Mouse (Mus musculus) hindbrain, postnatal 0 days (tissue): Measurements from ENCODE around the gene Ybx3. TPM values are rescaled to one million over a fixed set of nuclear protein-coding genes. Genes with fewer than 3 reads are reported as not detected.

Experiments used
- ATAC-seq: fragments of 200-750 bp; cut with Nextera tagmentation; 2 replicates; pipeline ENCODE4 v1.8.0; 2017; ENCODE audit warnings: mild to moderate bottlenecking, moderate TSS enrichment, moderate library complexity
- DNase-seq: peaks from one replicate; pipeline ENCODE4 v3.0.0-alpha.2; 2015; ENCODE audit warnings: low spot score
- H3K27ac ChIP-seq: fragments of 300-500 bp; sonication (generic); 2 replicates; pipeline ENCODE4 v1.5.1; 2014; ENCODE audit warnings: mild to moderate bottlenecking
- H3K27me3 ChIP-seq: fragments of 300-500 bp; sonication (generic); 2 replicates; pipeline ENCODE4 v1.6.1; 2014; ENCODE audit warnings: low read length, mixed read lengths; ENCODE audit not compliant: insufficient read depth
- H3K36me3 ChIP-seq: fragments of 300-500 bp; sonication (generic); 2 replicates; pipeline ENCODE4 v1.6.1; 2014; ENCODE audit warnings: low read length, mixed read lengths; ENCODE audit not compliant: insufficient read depth
- H3K4me1 ChIP-seq: fragments of 300-500 bp; sonication (generic); 2 replicates; pipeline ENCODE4 v1.6.1; 2014; ENCODE audit warnings: antibody characterized with exemption, low read length, mixed read lengths; ENCODE audit not compliant: insufficient read depth
- H3K4me2 ChIP-seq: fragments of 300-500 bp; sonication (generic); 2 replicates; pipeline ENCODE4 v1.6.1; 2014; ENCODE audit warnings: low read depth, mild to moderate bottlenecking, low read length, moderate library complexity, mixed read lengths
- H3K4me3 ChIP-seq: fragments of 300-500 bp; sonication (generic); 2 replicates; pipeline ENCODE4 v1.5.1; 2014; ENCODE audit warnings: low read length
- H3K9ac ChIP-seq: fragments of 300-500 bp; sonication (generic); replicated peaks from 2 replicates; pipeline ENCODE4 v1.6.1; 2014; ENCODE audit warnings: mild to moderate bottlenecking, low read length, moderate library complexity, mixed read lengths
- H3K9me3 ChIP-seq: fragments of 300-500 bp; sonication (generic); 2 replicates; pipeline ENCODE4 v1.6.1; 2016; ENCODE audit warnings: low read length, mixed read lengths
- CTCF ChIP-seq: IDR thresholded peaks from 2 replicates; pipeline ENCODE4 v1.5.1; 2016; ENCODE audit warnings: antibody characterized with exemption, control low read depth, low read depth
- WGBS: fragments of 180-500 bp; shearing (Covaris S2); extraction: QIAGEN DNeasy Blood & Tissue Kit; methylation state at CpG from one replicate; pipeline ENCODE4 v1.1.7; 2014; 5-methylcytosine and 5-hydroxymethylcytosine counted together
- polyA plus RNA-seq: library from polyadenylated mRNA; unstranded; fragments of >200 nt; fragmentation: Nextera tagmentation; extraction: Ambion mirVana; gene quantifications from 2 replicates; pipeline ENCODE4 v1.2.1, GENCODE M21; 2015
- total RNA-seq: library from RNA; depleted of rRNA; stranded (reverse); fragments of >200 nt; gene quantifications from 2 replicates; pipeline ENCODE4 v1.2.3, GENCODE M21; 2014

The Ybx3 gene
- total and polyA plus RNA-seq, 2 experiments from 2014 or later, result 33.4 to 86.0 TPM

DNA sequence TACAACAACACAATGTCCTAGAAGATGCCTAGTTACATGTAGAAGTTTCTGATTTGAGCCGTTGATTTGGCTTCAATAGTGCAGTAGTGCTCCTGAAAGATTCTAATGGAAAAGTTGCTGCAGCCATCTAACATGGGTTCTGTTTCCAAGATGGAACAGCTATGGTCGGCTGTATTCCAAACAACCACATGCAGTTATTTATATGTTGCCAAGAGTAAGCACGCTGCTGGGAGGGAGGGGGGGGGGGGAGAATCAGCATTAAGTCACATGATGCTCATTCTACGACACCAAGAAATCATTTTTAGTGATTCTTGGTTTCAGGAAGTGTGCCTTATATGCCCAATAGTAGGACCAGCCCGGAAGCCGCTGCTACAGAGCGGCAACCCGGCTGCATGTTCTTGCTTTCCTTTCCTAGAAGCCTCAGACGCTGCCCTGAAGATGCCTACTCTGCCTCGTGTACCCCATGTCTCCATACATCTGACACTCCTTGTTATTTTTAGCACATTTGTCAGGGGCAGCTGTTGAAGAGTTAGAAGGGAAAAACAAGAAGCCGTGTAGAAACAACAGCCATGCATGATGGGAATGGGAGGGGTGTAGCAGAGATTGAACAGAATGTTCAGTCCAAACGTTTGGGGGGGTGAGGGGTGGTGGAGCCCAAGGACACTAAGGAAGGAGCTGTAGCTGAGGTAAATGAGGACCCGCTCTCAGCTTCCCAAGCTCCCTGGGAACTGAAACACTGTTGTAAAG lies 13.5 kb downstream of the Ybx3 start:
- Histone ChIP-seq H3K9me3 (no peaks in the 10 kb centered on the region), H3K4me3 (no peak overlapping the region), H3K4me1 (no peaks in the 10 kb centered on the region), H3K27me3 (no peaks in the 10 kb centered on the region), H3K27ac (no peak overlapping the region), H3K9ac (no peak overlapping the region), H3K4me2 (no peak overlapping the region), H3K36me3 (peaks cover 23% of the 10 kb centered on the region)
- ATAC-seq, result no peak
- no peak for TF ChIP-seq CTCF
- 90% methylated on average over 13 of the region's 13 CpGs for WGBS
- DNase-seq, result no peak

DNA sequence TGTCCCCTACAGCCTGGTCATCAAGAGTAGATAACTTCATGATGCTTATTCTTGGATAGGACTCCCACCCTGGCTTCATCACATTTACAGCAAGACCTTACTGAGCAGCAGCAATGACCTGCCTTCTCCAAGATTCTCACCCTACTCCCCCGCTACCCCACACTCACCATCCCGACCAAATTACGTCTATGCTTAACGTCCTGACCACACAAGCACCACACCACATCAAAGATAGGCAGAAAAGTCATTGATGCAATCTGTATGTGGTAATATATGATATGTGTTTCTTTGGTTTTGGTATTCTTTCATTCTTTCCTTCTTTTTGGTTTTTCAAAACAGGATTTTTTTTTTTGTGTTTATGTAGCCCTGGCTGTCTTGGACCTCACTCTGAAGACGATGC lies 15.1 kb downstream of the Ybx3 start:
- WGBS, result 94% methylated on average over 5 of the region's 5 CpGs
- Histone ChIP-seq H3K36me3 (peaks cover 14% of the 10 kb centered on the region), H3K27me3 (no peaks in the 10 kb centered on the region), H3K9me3 (no peaks in the 10 kb centered on the region), H3K4me3 (no peak overlapping the region), H3K4me1 (no peaks in the 10 kb centered on the region), H3K4me2 (no peak overlapping the region), H3K9ac (no peak overlapping the region), H3K27ac (no peak overlapping the region)
- DNase-seq (no peak), ATAC-seq (no peak)
- no peak for TF ChIP-seq CTCF

DNA sequence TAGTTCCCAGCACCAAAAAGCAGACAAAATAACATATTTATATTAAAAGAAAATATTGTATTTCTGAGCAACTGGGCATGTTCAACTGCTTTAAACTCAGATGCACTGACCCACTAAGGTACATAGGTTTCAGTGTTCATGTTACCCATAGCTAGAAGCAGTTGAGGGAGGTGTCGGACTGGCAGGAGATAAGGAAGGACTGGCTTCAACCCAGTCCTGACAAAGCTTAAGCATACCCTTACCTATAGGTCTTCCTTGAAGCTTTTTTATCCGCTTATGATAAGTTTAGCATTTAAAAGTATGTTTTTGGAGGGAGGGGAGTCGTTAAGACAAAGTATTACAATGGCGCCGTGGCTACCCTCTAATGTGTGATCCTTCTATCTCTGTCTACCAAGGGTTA lies 17.5 kb downstream of the Ybx3 start:
- Histone ChIP-seq H3K27ac (no peak overlapping the region), H3K4me2 (no peak overlapping the region), H3K4me1 (no peaks in the 10 kb centered on the region), H3K4me3 (no peak overlapping the region), H3K9ac (no peak overlapping the region), H3K27me3 (no peaks in the 10 kb centered on the region), H3K9me3 (no peaks in the 10 kb centered on the region), H3K36me3 (peaks cover 21% of the 10 kb centered on the region)
- 96% methylated on average over 5 of the region's 5 CpGs for WGBS
- TF ChIP-seq CTCF, result no peak
- ATAC-seq (no peak), DNase-seq (no peak)

DNA sequence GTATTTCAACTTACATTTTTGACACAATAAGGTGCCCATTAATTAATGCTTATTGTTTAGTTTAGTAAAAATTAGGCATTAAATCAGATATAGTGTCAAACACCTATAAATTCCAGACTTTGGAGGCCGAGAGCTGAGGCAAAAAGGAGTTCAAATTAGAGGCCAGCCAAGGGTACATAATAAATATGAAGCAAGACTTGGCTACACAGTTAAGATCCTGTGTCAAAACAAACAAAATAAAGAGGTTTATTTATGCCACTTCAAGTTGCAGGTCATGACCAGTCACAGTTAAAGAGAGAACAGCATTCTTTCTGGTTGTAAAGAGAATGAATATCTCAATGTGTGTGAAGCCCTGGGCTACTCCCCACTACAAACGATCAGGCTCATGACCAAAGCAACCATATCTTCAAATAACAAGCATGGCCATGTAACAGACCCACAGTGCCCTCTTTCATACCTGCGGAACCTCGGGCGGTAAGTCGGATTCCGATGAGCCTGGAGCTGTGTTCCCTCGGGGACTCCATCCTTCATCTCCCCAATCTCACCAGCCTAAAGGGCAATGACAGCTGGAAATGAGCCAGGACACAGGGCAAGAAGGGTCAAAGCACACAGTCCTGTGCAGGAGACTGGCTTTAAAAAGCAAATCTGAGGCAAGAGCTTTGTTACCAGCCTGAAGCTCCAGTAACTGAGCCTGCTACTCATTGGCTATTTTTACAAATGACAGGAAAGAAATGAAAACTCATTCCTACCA lies 18.2 kb downstream of the Ybx3 start:
- DNase-seq (no peak), ATAC-seq (no peak)
- Histone ChIP-seq H3K4me3 (no peak overlapping the region), H3K27me3 (no peaks in the 10 kb centered on the region), H3K27ac (no peak overlapping the region), H3K9ac (no peak overlapping the region), H3K9me3 (no peaks in the 10 kb centered on the region), H3K4me1 (no peaks in the 10 kb centered on the region), H3K36me3 (peaks cover 21% of the 10 kb centered on the region), H3K4me2 (no peak overlapping the region)
- whole genome bisulfite sequencing, result 77% methylated on average over 8 of the region's 8 CpGs
- TF ChIP-seq CTCF, result no peak

DNA sequence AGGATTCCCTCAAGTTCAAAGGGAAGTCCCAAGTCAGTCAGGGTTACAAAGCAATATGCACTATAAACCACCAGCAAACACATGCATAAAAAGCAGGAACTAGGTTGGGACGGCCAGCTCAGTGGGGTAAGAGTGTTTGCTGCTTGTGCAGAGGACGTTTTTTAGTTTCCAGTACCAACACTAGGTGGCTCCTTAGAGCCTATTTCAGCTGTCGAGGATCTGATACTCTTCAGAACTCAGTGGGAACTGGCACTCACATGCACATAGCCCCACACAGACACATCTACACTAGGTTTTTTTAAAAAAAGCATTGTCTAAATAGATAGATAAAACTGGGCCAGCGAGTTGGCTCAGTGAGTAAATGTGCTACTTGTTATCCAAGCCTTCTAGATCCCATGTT lies 21.2 kb downstream of the Ybx3 start:
- Histone ChIP-seq H3K27ac (no peak overlapping the region), H3K9me3 (no peaks in the 10 kb centered on the region), H3K4me3 (no peak overlapping the region), H3K9ac (no peak overlapping the region), H3K27me3 (no peaks in the 10 kb centered on the region), H3K36me3 (peaks cover 19% of the 10 kb centered on the region), H3K4me2 (no peak overlapping the region), H3K4me1 (no peaks in the 10 kb centered on the region)
- peak; percentile 73 for TF ChIP-seq CTCF
- WGBS, result 44% methylated on average over 4 of the region's 4 CpGs
- peak; percentile 68 for DNase-seq
- peak; percentile 82 for ATAC-seq

DNA sequence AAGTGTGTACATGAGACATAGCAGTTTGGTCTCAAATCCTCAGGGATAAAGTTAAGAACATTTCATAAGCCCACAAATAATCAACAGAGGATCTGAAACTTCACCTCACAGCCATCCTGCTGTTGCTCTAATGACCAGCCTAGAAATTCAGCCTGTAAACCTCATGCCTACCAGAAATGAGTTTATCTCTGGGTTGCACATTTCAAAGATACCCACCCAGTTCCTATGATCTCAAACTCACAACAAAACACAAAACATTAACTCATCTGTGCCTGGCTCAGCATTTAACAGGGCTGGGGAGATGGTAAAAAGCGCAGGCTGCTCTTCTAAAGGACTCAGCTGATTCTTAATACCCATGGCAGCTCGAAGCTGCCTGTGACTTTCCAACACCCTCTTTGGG lies 23.9 kb downstream of the Ybx3 start:
- H3K4me3 ChIP-seq, result no peak overlapping the region
- no peak overlapping the region for H3K4me2 ChIP-seq
- no peaks in the 10 kb centered on the region for H3K4me1 ChIP-seq
- no peak for TF ChIP-seq CTCF
- H3K27ac ChIP-seq, result no peak overlapping the region
- no peaks in the 10 kb centered on the region for H3K9me3 ChIP-seq
- 97% methylated on average over 2 of the region's 2 CpGs for WGBS
- ATAC-seq, result no peak
- no peaks in the 10 kb centered on the region for H3K27me3 ChIP-seq
- no peak overlapping the region for H3K9ac ChIP-seq
- H3K36me3 ChIP-seq, result peaks cover 19% of the 10 kb centered on the region
- no peak for DNase-seq
